Mouse (Mus musculus) kidney, postnatal 36 days (tissue): ENCODE measurements around the gene Rab3gap1.

Experiments used
- DNase-seq, 2 experiments: peaks; one replicate each; pipeline ENCODE4 v3.0.0; 2021 to 2022; ENCODE audit warnings: mixed read lengths in 2 of 2

Gene Rab3gap1

GRCm38 (mm10) chr1:127868300-127869261 lies at the start of gene Rab3gap1:
TSS of gene Rab3gap1 (plus strand) at chr1:127868773.
- DNase-seq, result peak; percentile 91 to 95

GRCm38 (mm10) chr1:127827325-127827724 lies 41.2 kb upstream of the Rab3gap1 start:
- peak; percentile 45 to 59 for DNase-seq

- DNase-seq, result no peak
These were observed 38.2 kb upstream of the Rab3gap1 start for GRCm38 (mm10) chr1:127830215-127830921.

GRCm38 (mm10) chr1:127833714-127834113 lies 34.9 kb upstream of the Rab3gap1 start:
- no peak for DNase-seq

- DNase-seq, result no peak
These were observed 34.4 kb upstream of the Rab3gap1 start for GRCm38 (mm10) chr1:127834202-127834601.

- no peak for DNase-seq
These were observed 32.0 kb upstream of the Rab3gap1 start for GRCm38 (mm10) chr1:127836619-127837018.

- DNase-seq, result no peak
These were observed 30.0 kb upstream of the Rab3gap1 start for GRCm38 (mm10) chr1:127838602-127839001.

GRCm38 (mm10) chr1:127845472-127845871 lies 23.1 kb upstream of the Rab3gap1 start:
- DNase-seq, result no peak

GRCm38 (mm10) chr1:127850075-127850610 lies 18.4 kb upstream of the Rab3gap1 start:
- peak; percentile 4 for DNase-seq

GRCm38 (mm10) chr1:127854486-127855222 lies 13.9 kb upstream of the Rab3gap1 start, which contains the start of gene Map3k19:
TSS of gene Map3k19 (minus strand) at chr1:127855031.
- DNase-seq, result peak in 1 of 2 experiments; percentile 14

GRCm38 (mm10) chr1:127858945-127859648 lies 9.5 kb upstream of the Rab3gap1 start:
- no peak for DNase-seq

- no peak for DNase-seq
These were observed 8.7 kb upstream of the Rab3gap1 start for GRCm38 (mm10) chr1:127859799-127860400.

- DNase-seq, result no peak
These were observed 8.1 kb upstream of the Rab3gap1 start for GRCm38 (mm10) chr1:127860492-127860891.

- no peak for DNase-seq
These were observed 6.7 kb upstream of the Rab3gap1 start for GRCm38 (mm10) chr1:127861900-127862299.

- DNase-seq, result no peak
These were observed 4.8 kb upstream of the Rab3gap1 start for GRCm38 (mm10) chr1:127863806-127864205.

GRCm38 (mm10) chr1:127869276-127869675 lies 703 bp downstream of the Rab3gap1 start:
- DNase-seq, result no peak

GRCm38 (mm10) chr1:127899401-127899800 lies 30.8 kb downstream of the Rab3gap1 start:
- DNase-seq, result peak in 1 of 2 experiments; percentile 6

- peak; percentile 11 to 50 for DNase-seq
These were observed 36.3 kb downstream of the Rab3gap1 start for GRCm38 (mm10) chr1:127904774-127905385.

- no peak for DNase-seq
These were observed 44.5 kb downstream of the Rab3gap1 start for GRCm38 (mm10) chr1:127913116-127913515.

GRCm38 (mm10) chr1:127915316-127915715 lies 46.7 kb downstream of the Rab3gap1 start:
- no peak for DNase-seq

GRCm38 (mm10) chr1:127915802-127916201 lies 47.2 kb downstream of the Rab3gap1 start:
- DNase-seq, result no peak
